24 mouse cellular contexts compared by ENCODE assay signal in the genomic region with DNA sequence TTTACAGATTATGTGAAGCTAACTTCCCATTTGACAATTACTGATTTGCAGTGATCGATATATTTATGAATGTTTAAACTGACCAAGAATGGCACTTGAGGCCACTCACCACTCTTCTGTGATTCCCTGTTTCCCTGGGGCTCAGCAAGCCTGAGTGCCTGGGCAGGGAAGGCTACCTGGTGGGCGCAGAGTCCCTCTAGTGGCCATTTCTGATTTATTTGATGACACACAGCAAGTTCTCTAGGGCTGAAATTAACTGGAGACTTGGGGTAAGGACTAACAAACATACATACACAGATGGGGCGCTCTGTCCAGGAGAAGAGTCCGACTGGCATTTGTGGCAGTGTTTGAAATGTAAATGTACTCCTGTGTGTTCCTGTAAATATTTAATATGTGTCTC. TPM values are rescaled to one million over a fixed set of nuclear protein-coding genes. Genes with fewer than 3 reads are reported as not detected.
DNase-seq lines count a peak whose midpoint lies in the region; ATAC-seq and TF ChIP-seq lines count a peak whose summit lies in the region.
"Not testable (repeated sequence)": the region's sequence is repeated elsewhere in the genome, so short reads cannot be mapped to it uniquely, and the experiment has no call there.
"Had no signal": no experiment of that assay in that cellular context is flagged by ENCODE, and none has a peak within 500 bp of the region (broad histone marks: within the 10 kb centered on the region; RNA-seq: fewer than 3 reads in every experiment).

No protein-coding gene starts in this region.

- H3K9me3 ChIP-seq in forebrain, embryonic 15.5 days; heart, embryonic 15.5 days (replicated peaks); lung, postnatal 0 days (ENCODE audit: low read length); midbrain, embryonic 15.5 days: not testable (repeated sequence)

- not testable (repeated sequence) for H3K4me3 ChIP-seq in forebrain, embryonic 15.5 days; heart, embryonic 15.5 days; layer of hippocampus, adult 2 months; lung, postnatal 0 days (ENCODE audit: low read depth, low read length); midbrain, embryonic 15.5 days

- H3K27ac ChIP-seq in forebrain, embryonic 15.5 days (replicated peaks): peak overlapping the region; percentile 57; the same call in 1 of the 2 replicates
- peak overlapping the region; percentile 67; the same call in 1 of the 2 replicates for H3K27ac ChIP-seq in heart, embryonic 15.5 days
- not testable (repeated sequence) for H3K27ac ChIP-seq in layer of hippocampus, adult 2 months; lung, postnatal 0 days (ENCODE audit: low read length)
- H3K27ac ChIP-seq in midbrain, embryonic 15.5 days: peak overlapping the region; percentile 67; the same call in 1 of the 2 replicates

- peak; percentile 64 for TF ChIP-seq CTCF in layer of hippocampus, adult 2 months (conservative IDR thresholded peaks at IDR 0.05)
- TF ChIP-seq CTCF in lung, postnatal 0 days (IDR thresholded peaks at IDR 0.05): peak; percentile 40

- TF ChIP-seq EP300 in lung, postnatal 0 days (IDR thresholded peaks at IDR 0.05): not testable (repeated sequence)

- ATAC-seq in CD4-positive, CD25-positive, alpha-beta regulatory T cell, adult 4 months: peak; percentile 41
- 0 out of 2 replicates have a peak, but pooled peaks have one; percentile 52 for ATAC-seq in erythroblast, adult 5-6 weeks (replicated peaks; ENCODE audit: low FRiP score, poor library complexity, severe bottlenecking)
- 0 out of 2 replicates have a peak, but pooled peaks have one; percentile 18 for ATAC-seq in forebrain, embryonic 15.5 days (replicated peaks)
- ATAC-seq in heart, embryonic 15.5 days (replicated peaks; ENCODE audit: insufficient number of reproducible peaks, insufficient read depth, low FRiP score, low read depth); lung, postnatal 0 days: not testable (repeated sequence)
- ATAC-seq in midbrain, embryonic 15.5 days (replicated peaks): peak; percentile 41; the same call in 1 of the 2 replicates

- H3K4me2 ChIP-seq in forebrain, embryonic 15.5 days (replicated peaks); heart, embryonic 15.5 days; lung, postnatal 0 days (replicated peaks; ENCODE audit: low read depth, low read length); midbrain, embryonic 15.5 days: not testable (repeated sequence)

- peaks cover 24% of the 10 kb centered on the region for H3K4me1 ChIP-seq in forebrain, embryonic 15.5 days
- H3K4me1 ChIP-seq in heart, embryonic 15.5 days (replicated peaks): peaks cover 40% of the 10 kb centered on the region
- H3K4me1 ChIP-seq in lung, postnatal 0 days (ENCODE audit: insufficient read depth, low read depth, low read length): not testable (repeated sequence)
- peaks cover 25% of the 10 kb centered on the region for H3K4me1 ChIP-seq in midbrain, embryonic 15.5 days

- DNase-seq in layer of hippocampus, adult 2 months (ENCODE audit: low spot score in 2 of 2); lung, postnatal 0 days (ENCODE audit: low spot score): not testable (repeated sequence)

- not testable (repeated sequence) for H3K9ac ChIP-seq in forebrain, embryonic 15.5 days (replicated peaks); heart, embryonic 15.5 days; lung, postnatal 0 days (replicated peaks; ENCODE audit: low read depth); midbrain, embryonic 15.5 days

- H3K36me3 ChIP-seq in forebrain, embryonic 15.5 days: peaks cover 17% of the 10 kb centered on the region; the same call in 1 of the 2 replicates
- peaks cover 21% of the 10 kb centered on the region for H3K36me3 ChIP-seq in heart, embryonic 15.5 days
- H3K36me3 ChIP-seq in lung, postnatal 0 days (ENCODE audit: insufficient read depth, low read length): peaks cover 14% of the 10 kb centered on the region; the same call in 1 of the 2 replicates
- not testable (repeated sequence) for H3K36me3 ChIP-seq in midbrain, embryonic 15.5 days (replicated peaks)

- WGBS in forebrain, embryonic 15.5 days: 74% methylated on average over 4 of the region's 4 CpGs
- WGBS in heart, embryonic 15.5 days: 66% methylated on average over 4 of the region's 4 CpGs
- WGBS in lung, postnatal 0 days: 67% methylated on average over 4 of the region's 4 CpGs
- WGBS in midbrain, embryonic 15.5 days: 70% methylated on average over 4 of the region's 4 CpGs

- H3K27me3 ChIP-seq in forebrain, embryonic 15.5 days; heart, embryonic 15.5 days; lung, postnatal 0 days (replicated peaks; ENCODE audit: insufficient read depth, low read length); midbrain, embryonic 15.5 days (replicated peaks): not testable (repeated sequence)

RNA-seq across cellular contexts. Expression of gene Guca2a, which starts 9.1 kb away (rescaled TPM):
- polyA plus RNA-seq in CD4-positive, CD25-positive, alpha-beta regulatory T cell, adult 4 months (2017; shearing (Covaris generic)): not detected
- total RNA-seq in erythroblast, adult 5-6 weeks (2015; ENCODE audit: low replicate concordance): not detected in 2 replicates
- not detected in 2 replicates for total RNA-seq in erythroblast, adult 5-6 weeks (2017; ENCODE audit: low replicate concordance)
- polyA plus RNA-seq in forebrain, embryonic 15.5 days (2015; fragmentation: Nextera tagmentation; extraction: Ambion mirVana): not detected in 2 replicates
- not detected in 2 replicates for polyA plus RNA-seq in heart, embryonic 15.5 days (2015; fragmentation: Nextera tagmentation; extraction: Ambion mirVana)
- not detected for total RNA-seq in layer of hippocampus, adult 2 months (2021)
- polyA plus RNA-seq in lung, postnatal 0 days (2015; fragmentation: Nextera tagmentation; extraction: Ambion mirVana): 1.00 and 2.2 TPM in 2 replicates
- polyA plus RNA-seq in midbrain, embryonic 15.5 days (2015; fragmentation: Nextera tagmentation; extraction: Ambion mirVana): not detected in 2 replicates
- total RNA-seq: adrenal gland, postnatal 14 days; gastrocnemius, postnatal 14 days; granulocyte monocyte progenitor cell, adult 5-6 weeks; heart, postnatal 4 days; layer of hippocampus, adult 18-20 months; layer of hippocampus, postnatal 14 days; left cerebral cortex, postnatal 36 days; neutrophil, adult 5-6 weeks had no signal
- polyA plus RNA-seq: embryonic facial prominence, embryonic 13.5 days; erythroblast, embryonic 14.5 days; heart, embryonic 10.5 days; hindbrain, embryonic 13.5 days; limb, embryonic 13.5 days; midbrain, embryonic 11.5 days; neural tube, embryonic 11.5 days had no signal

RNA-seq across cellular contexts. Expression of gene Guca2b, which starts 30.4 kb away (rescaled TPM):
- polyA plus RNA-seq in CD4-positive, CD25-positive, alpha-beta regulatory T cell, adult 4 months (2017; shearing (Covaris generic)): not detected
- not detected in 2 replicates for total RNA-seq in erythroblast, adult 5-6 weeks (2015; ENCODE audit: low replicate concordance)
- total RNA-seq in erythroblast, adult 5-6 weeks (2017; ENCODE audit: low replicate concordance): not detected in 2 replicates
- polyA plus RNA-seq in forebrain, embryonic 15.5 days (2015; fragmentation: Nextera tagmentation; extraction: Ambion mirVana): not detected in 2 replicates
- polyA plus RNA-seq in heart, embryonic 15.5 days (2015; fragmentation: Nextera tagmentation; extraction: Ambion mirVana): not detected in 2 replicates
- total RNA-seq in layer of hippocampus, adult 2 months (2021): not detected
- not detected in 2 replicates for polyA plus RNA-seq in lung, postnatal 0 days (2015; fragmentation: Nextera tagmentation; extraction: Ambion mirVana)
- not detected in 2 replicates for polyA plus RNA-seq in midbrain, embryonic 15.5 days (2015; fragmentation: Nextera tagmentation; extraction: Ambion mirVana)
- total RNA-seq: adrenal gland, postnatal 14 days; gastrocnemius, postnatal 14 days; granulocyte monocyte progenitor cell, adult 5-6 weeks; layer of hippocampus, adult 18-20 months; layer of hippocampus, postnatal 14 days; left cerebral cortex, adult 8-10 months; left cerebral cortex, postnatal 36 days; neutrophil, adult 5-6 weeks had no signal
- polyA plus RNA-seq: C2C12; embryonic facial prominence, embryonic 13.5 days; erythroblast, embryonic 14.5 days; heart, embryonic 10.5 days; hindbrain, embryonic 13.5 days; limb, embryonic 13.5 days; midbrain, embryonic 11.5 days; neural tube, embryonic 11.5 days had no signal
